Mouse (Mus musculus): ENCODE results near the gene Ccdc57. TPM values are rescaled to one million over a fixed set of nuclear protein-coding genes. Genes with fewer than 3 reads are reported as not detected.

Gene Ccdc57
- polyA plus RNA-seq (2014; fragmentation: Nextera tagmentation; extraction: Ambion mirVana) = 3.9 and 4.7 TPM in 2 replicates

GRCm38 (mm10) chr11:120932564-120933398, at the start of gene Ccdc57:
TSS of gene Ccdc57 (minus strand) at chr11:120932872.
- peak within 1 kb of the TSS; percentile 83 for H3K4me2 ChIP-seq (replicated peaks; ENCODE audit: low read depth, low read length)
- H3K27ac ChIP-seq (ENCODE audit: low read depth, low read length) = no peak within 1 kb of the TSS
- ATAC-seq (ENCODE audit: low FRiP score) (peak; percentile 90), DNase-seq (ENCODE audit: low spot score) (peak; percentile 94)
- peak within 1 kb of the TSS; percentile 78 for H3K9ac ChIP-seq (ENCODE audit: low read depth, low read length)
- H3K27me3 ChIP-seq (ENCODE audit: control insufficient read depth, insufficient read depth, low read length) = no peaks in the 10 kb centered on the region
- 10% methylated on average over 44 of the region's 44 CpGs for WGBS
- no peaks in the 10 kb centered on the region for H3K4me1 ChIP-seq (replicated peaks; ENCODE audit: control insufficient read depth, insufficient read depth, low read length)
- H3K36me3 ChIP-seq (ENCODE audit: control insufficient read depth, insufficient read depth, low read length) = peaks cover 4% of the 10 kb centered on the region; the same call in 1 of the 2 replicates
- H3K4me3 ChIP-seq (ENCODE audit: low read depth, low read length) = peak within 1 kb of the TSS; percentile 63
- H3K9me3 ChIP-seq (ENCODE audit: control insufficient read depth, low read length) = no peaks in the 10 kb centered on the region

GRCm38 (mm10) chr11:120982459-120982858, 49.8 kb upstream of the Ccdc57 start:
- no peak overlapping the region for H3K4me3 ChIP-seq (ENCODE audit: low read depth, low read length)
- no peaks in the 10 kb centered on the region for H3K27me3 ChIP-seq (ENCODE audit: control insufficient read depth, insufficient read depth, low read length)
- no peak overlapping the region for H3K4me2 ChIP-seq (replicated peaks; ENCODE audit: low read depth, low read length)
- ATAC-seq (ENCODE audit: low FRiP score) (no peak), DNase-seq (ENCODE audit: low spot score) (no peak)
- peaks cover 6% of the 10 kb centered on the region; the same call in 1 of the 2 replicates for H3K36me3 ChIP-seq (ENCODE audit: control insufficient read depth, insufficient read depth, low read length)
- H3K27ac ChIP-seq (ENCODE audit: low read depth, low read length) = no peak overlapping the region
- H3K9me3 ChIP-seq (ENCODE audit: control insufficient read depth, low read length) = no peaks in the 10 kb centered on the region
- H3K4me1 ChIP-seq (replicated peaks; ENCODE audit: control insufficient read depth, insufficient read depth, low read length) = no peaks in the 10 kb centered on the region
- H3K9ac ChIP-seq (ENCODE audit: low read depth, low read length) = no peak overlapping the region

- WGBS = 87% methylated on average over 4 of the region's 4 CpGs
- ATAC-seq (ENCODE audit: low FRiP score) (no peak), DNase-seq (ENCODE audit: low spot score) (no peak)
- Histone ChIP-seq H3K9ac (ENCODE audit: low read depth, low read length) (no peak overlapping the region), H3K27ac (ENCODE audit: low read depth, low read length) (no peak overlapping the region), H3K4me2 (replicated peaks; ENCODE audit: low read depth, low read length) (no peak overlapping the region), H3K4me3 (ENCODE audit: low read depth, low read length) (no peak overlapping the region), H3K27me3 (ENCODE audit: control insufficient read depth, insufficient read depth, low read length) (no peaks in the 10 kb centered on the region), H3K4me1 (replicated peaks; ENCODE audit: control insufficient read depth, insufficient read depth, low read length) (no peaks in the 10 kb centered on the region), H3K36me3 (ENCODE audit: control insufficient read depth, insufficient read depth, low read length) (peaks cover 6% of the 10 kb centered on the region; the same call in 1 of the 2 replicates), H3K9me3 (ENCODE audit: control insufficient read depth, low read length) (no peaks in the 10 kb centered on the region)
Measured at GRCm38 (mm10) chr11:120981661-120982060, 49.0 kb upstream of the Ccdc57 start.

- WGBS = 90% methylated on average over 9 of the region's 9 CpGs
- Histone ChIP-seq H3K36me3 (ENCODE audit: control insufficient read depth, insufficient read depth, low read length) (peaks cover 6% of the 10 kb centered on the region; the same call in 1 of the 2 replicates), H3K27ac (ENCODE audit: low read depth, low read length) (no peak overlapping the region), H3K27me3 (ENCODE audit: control insufficient read depth, insufficient read depth, low read length) (no peaks in the 10 kb centered on the region), H3K9me3 (ENCODE audit: control insufficient read depth, low read length) (no peaks in the 10 kb centered on the region), H3K4me3 (ENCODE audit: low read depth, low read length) (no peak overlapping the region), H3K4me1 (replicated peaks; ENCODE audit: control insufficient read depth, insufficient read depth, low read length) (no peaks in the 10 kb centered on the region), H3K9ac (ENCODE audit: low read depth, low read length) (no peak overlapping the region), H3K4me2 (replicated peaks; ENCODE audit: low read depth, low read length) (no peak overlapping the region)
- DNase-seq (ENCODE audit: low spot score) (no peak), ATAC-seq (ENCODE audit: low FRiP score) (no peak)
Measured at GRCm38 (mm10) chr11:120980427-120981035, 47.9 kb upstream of the Ccdc57 start.

GRCm38 (mm10) chr11:120979711-120980426, 47.2 kb upstream of the Ccdc57 start:
- Histone ChIP-seq H3K27me3 (ENCODE audit: control insufficient read depth, insufficient read depth, low read length) (no peaks in the 10 kb centered on the region), H3K4me1 (replicated peaks; ENCODE audit: control insufficient read depth, insufficient read depth, low read length) (no peaks in the 10 kb centered on the region), H3K4me3 (ENCODE audit: low read depth, low read length) (no peak overlapping the region), H3K9ac (ENCODE audit: low read depth, low read length) (no peak overlapping the region), H3K9me3 (ENCODE audit: control insufficient read depth, low read length) (no peaks in the 10 kb centered on the region), H3K27ac (ENCODE audit: low read depth, low read length) (no peak overlapping the region), H3K36me3 (ENCODE audit: control insufficient read depth, insufficient read depth, low read length) (peaks cover 10% of the 10 kb centered on the region; the same call in 1 of the 2 replicates), H3K4me2 (replicated peaks; ENCODE audit: low read depth, low read length) (no peak overlapping the region)
- DNase-seq (ENCODE audit: low spot score) (no peak), ATAC-seq (ENCODE audit: low FRiP score) (no peak)
- 90% methylated on average over 8 of the region's 8 CpGs for WGBS

- Histone ChIP-seq H3K4me2 (replicated peaks; ENCODE audit: low read depth, low read length) (no peak overlapping the region), H3K36me3 (ENCODE audit: control insufficient read depth, insufficient read depth, low read length) (peaks cover 15% of the 10 kb centered on the region; the same call in 1 of the 2 replicates), H3K27me3 (ENCODE audit: control insufficient read depth, insufficient read depth, low read length) (no peaks in the 10 kb centered on the region), H3K4me1 (replicated peaks; ENCODE audit: control insufficient read depth, insufficient read depth, low read length) (no peaks in the 10 kb centered on the region), H3K9me3 (ENCODE audit: control insufficient read depth, low read length) (no peaks in the 10 kb centered on the region), H3K4me3 (ENCODE audit: low read depth, low read length) (no peak overlapping the region), H3K27ac (ENCODE audit: low read depth, low read length) (no peak overlapping the region), H3K9ac (ENCODE audit: low read depth, low read length) (no peak overlapping the region)
- ATAC-seq (ENCODE audit: low FRiP score) (no peak), DNase-seq (ENCODE audit: low spot score) (no peak)
- 89% methylated on average over 6 of the region's 6 CpGs for WGBS
Measured at GRCm38 (mm10) chr11:120973318-120973717, 40.6 kb upstream of the Ccdc57 start.

- H3K9ac ChIP-seq (ENCODE audit: low read depth, low read length) = no peak overlapping the region
- WGBS = 90% methylated on average over 5 of the region's 5 CpGs
Measured at GRCm38 (mm10) chr11:120971237-120971636, 38.6 kb upstream of the Ccdc57 start.

GRCm38 (mm10) chr11:120969742-120970141, 37.1 kb upstream of the Ccdc57 start:
- WGBS = 97% methylated on average over 5 of the region's 5 CpGs
- Histone ChIP-seq H3K4me2 (replicated peaks; ENCODE audit: low read depth, low read length) (no peak overlapping the region), H3K9me3 (ENCODE audit: control insufficient read depth, low read length) (no peaks in the 10 kb centered on the region), H3K27me3 (ENCODE audit: control insufficient read depth, insufficient read depth, low read length) (no peaks in the 10 kb centered on the region), H3K4me3 (ENCODE audit: low read depth, low read length) (no peak overlapping the region), H3K36me3 (ENCODE audit: control insufficient read depth, insufficient read depth, low read length) (peaks cover 33% of the 10 kb centered on the region), H3K27ac (ENCODE audit: low read depth, low read length) (no peak overlapping the region), H3K9ac (ENCODE audit: low read depth, low read length) (no peak overlapping the region), H3K4me1 (replicated peaks; ENCODE audit: control insufficient read depth, insufficient read depth, low read length) (no peaks in the 10 kb centered on the region; the same call in 1 of the 2 replicates)
- DNase-seq (ENCODE audit: low spot score) (no peak), ATAC-seq (ENCODE audit: low FRiP score) (no peak)

More at GRCm38 (mm10) chr11:120971237-120971636, 38.6 kb upstream of the Ccdc57 start:
- Histone ChIP-seq H3K4me3 (ENCODE audit: low read depth, low read length) (no peak overlapping the region), H3K27me3 (ENCODE audit: control insufficient read depth, insufficient read depth, low read length) (no peaks in the 10 kb centered on the region), H3K36me3 (ENCODE audit: control insufficient read depth, insufficient read depth, low read length) (peaks cover 28% of the 10 kb centered on the region), H3K27ac (ENCODE audit: low read depth, low read length) (no peak overlapping the region), H3K9me3 (ENCODE audit: control insufficient read depth, low read length) (no peaks in the 10 kb centered on the region), H3K4me2 (replicated peaks; ENCODE audit: low read depth, low read length) (no peak overlapping the region), H3K4me1 (replicated peaks; ENCODE audit: control insufficient read depth, insufficient read depth, low read length) (no peaks in the 10 kb centered on the region)
- ATAC-seq (ENCODE audit: low FRiP score) (no peak), DNase-seq (ENCODE audit: low spot score) (no peak)
